Mouse (Mus musculus): ENCODE results near the gene Ccdc9b. TPM values are rescaled to one million over a fixed set of nuclear protein-coding genes. Genes with fewer than 3 reads are reported as not detected.

The Ccdc9b gene
- polyA plus RNA-seq, 1 experiment = 3.3 TPM

GRCm38 (mm10) chr2:118711038-118711494 is 51.4 kb downstream of the Ccdc9b start:
- Histone ChIP-seq H3K36me3 (ENCODE audit: control insufficient read depth, insufficient read depth, low read length) (no peaks in the 10 kb centered on the region), H3K27me3 (ENCODE audit: control insufficient read depth, insufficient read depth, low read length) (peaks cover 18% of the 10 kb centered on the region), H3K4me1 (ENCODE audit: control insufficient read depth, insufficient read depth, insufficient read length, low read length) (peaks cover 10% of the 10 kb centered on the region), H3K4me3 (ENCODE audit: low read depth, low read length) (peak overlapping the region; percentile 48), H3K27ac (ENCODE audit: insufficient read depth, low read depth, low read length) (no peak overlapping the region)
- no peak; the same call in 1 of the 2 replicates for TF ChIP-seq POLR2A (IDR thresholded peaks at IDR 0.05; ENCODE audit: low read depth, low read length)
- TF ChIP-seq CTCF (IDR thresholded peaks at IDR 0.05; ENCODE audit: extremely low read depth, insufficient read length, insufficient replicate concordance, low read depth, low read length) = no peak
- 5% methylated on average over 36 of the region's 36 CpGs for WGBS

- Histone ChIP-seq H3K27ac (ENCODE audit: insufficient read depth, low read depth, low read length) (no peak overlapping the region), H3K36me3 (ENCODE audit: control insufficient read depth, insufficient read depth, low read length) (no peaks in the 10 kb centered on the region), H3K4me3 (ENCODE audit: low read depth, low read length) (no peak overlapping the region), H3K4me1 (ENCODE audit: control insufficient read depth, insufficient read depth, insufficient read length, low read length) (peaks cover 10% of the 10 kb centered on the region), H3K27me3 (ENCODE audit: control insufficient read depth, insufficient read depth, low read length) (peaks cover 28% of the 10 kb centered on the region)
- WGBS = 52% methylated on average over 4 of the region's 4 CpGs
- TF ChIP-seq POLR2A (IDR thresholded peaks at IDR 0.05; ENCODE audit: low read depth, low read length) = no peak
- no peak for TF ChIP-seq CTCF (IDR thresholded peaks at IDR 0.05; ENCODE audit: extremely low read depth, insufficient read length, insufficient replicate concordance, low read depth, low read length)
Measured at GRCm38 (mm10) chr2:118709655-118710221, 52.7 kb downstream of the Ccdc9b start.

- H3K4me1 ChIP-seq (ENCODE audit: control insufficient read depth, insufficient read depth, insufficient read length, low read length) = peaks cover 17% of the 10 kb centered on the region
- no peak overlapping the region for H3K4me3 ChIP-seq (ENCODE audit: low read depth, low read length)
- no peak for TF ChIP-seq POLR2A (IDR thresholded peaks at IDR 0.05; ENCODE audit: low read depth, low read length)
- TF ChIP-seq CTCF (IDR thresholded peaks at IDR 0.05; ENCODE audit: extremely low read depth, insufficient read length, insufficient replicate concordance, low read depth, low read length) = no peak
- no peaks in the 10 kb centered on the region for H3K36me3 ChIP-seq (ENCODE audit: control insufficient read depth, insufficient read depth, low read length)
- WGBS = 21% methylated on average over 4 of the region's 4 CpGs
- H3K27me3 ChIP-seq (ENCODE audit: control insufficient read depth, insufficient read depth, low read length) = peaks cover 41% of the 10 kb centered on the region
- H3K27ac ChIP-seq (ENCODE audit: insufficient read depth, low read depth, low read length) = no peak overlapping the region
Measured at GRCm38 (mm10) chr2:118708472-118708871, 54.0 kb downstream of the Ccdc9b start.

- TF ChIP-seq POLR2A (IDR thresholded peaks at IDR 0.05; ENCODE audit: low read depth, low read length) (no peak), CTCF (IDR thresholded peaks at IDR 0.05; ENCODE audit: extremely low read depth, insufficient read length, insufficient replicate concordance, low read depth, low read length) (no peak)
- Histone ChIP-seq H3K4me1 (ENCODE audit: control insufficient read depth, insufficient read depth, insufficient read length, low read length) (peaks cover 27% of the 10 kb centered on the region), H3K27ac (ENCODE audit: insufficient read depth, low read depth, low read length) (no peak overlapping the region), H3K4me3 (ENCODE audit: low read depth, low read length) (no peak overlapping the region), H3K27me3 (ENCODE audit: control insufficient read depth, insufficient read depth, low read length) (peaks cover 57% of the 10 kb centered on the region), H3K36me3 (ENCODE audit: control insufficient read depth, insufficient read depth, low read length) (no peaks in the 10 kb centered on the region)
- whole genome bisulfite sequencing = 48% methylated on average over 6 of the region's 6 CpGs
Measured at GRCm38 (mm10) chr2:118706436-118706835, 56.0 kb downstream of the Ccdc9b start.

Other genes starting within 250 kb of the Ccdc9b start
- 4.1 and 10.3 TPM in 2 replicates for gene Bmf, start 213.0 kb downstream of the Ccdc9b start, polyA plus RNA-seq (2012; rRNA removed)
- 2.2 and 4.1 TPM in 2 replicates for gene Bub1b, start 164.4 kb downstream of the Ccdc9b start, polyA plus RNA-seq (2012; rRNA removed)
- gene Pak6, start 99.4 kb downstream of the Ccdc9b start, polyA plus RNA-seq (2012; rRNA removed) = 1.8 and 2.0 TPM in 2 replicates
- 0.13 and 1.4 TPM in 2 replicates for gene Ankrd63, start 58.7 kb downstream of the Ccdc9b start, polyA plus RNA-seq (2012; rRNA removed)
- gene Plcb2, start 34.2 kb downstream of the Ccdc9b start, polyA plus RNA-seq (2012; rRNA removed) = 2.9 and 6.2 TPM in 2 replicates
- gene Inafm2, start 16.9 kb downstream of the Ccdc9b start, polyA plus RNA-seq (2012; rRNA removed) = 6.2 and 8.8 TPM in 2 replicates
- gene Phgr1, start 10.1 kb upstream of the Ccdc9b start, polyA plus RNA-seq (2012; rRNA removed) = 2,253 and 5,176 TPM in 2 replicates
- 1.7 and 3.5 TPM in 2 replicates for gene Disp2, start 17.1 kb upstream of the Ccdc9b start, polyA plus RNA-seq (2012; rRNA removed)
- gene Knstrn, start 51.3 kb upstream of the Ccdc9b start, polyA plus RNA-seq (2012; rRNA removed) = 1.5 and 4.7 TPM in 2 replicates
- 17.6 and 25.7 TPM in 2 replicates for gene Ivd, start 99.3 kb upstream of the Ccdc9b start, polyA plus RNA-seq (2012; rRNA removed)
- 11.8 and 24.6 TPM in 2 replicates for gene Bahd1, start 137.7 kb upstream of the Ccdc9b start, polyA plus RNA-seq (2012; rRNA removed)
- gene Chst14, start 163.8 kb upstream of the Ccdc9b start, polyA plus RNA-seq (2012; rRNA removed) = 3.8 and 4.0 TPM in 2 replicates

Data from small intestine, adult 2 months (tissue).